Mouse (Mus musculus): Measurements from ENCODE around the gene Mfsd11. TPM values are rescaled to one million over a fixed set of nuclear protein-coding genes. Genes with fewer than 3 reads are reported as not detected.
"Not testable (repeated sequence)": the region's sequence is repeated elsewhere in the genome, so short reads cannot be mapped to it uniquely, and the experiment has no call there.

The Mfsd11 gene
- polyA plus RNA-seq, 1 experiment, result 36.7 TPM

- DNase-seq (ENCODE audit: low read depth), result no peak
These were observed 29.2 kb downstream of the Mfsd11 start for GRCm38 (mm10) chr11:116881440-116881839.

GRCm38 (mm10) chr11:116882446-116882845, 30.2 kb downstream of the Mfsd11 start:
- DNase-seq (ENCODE audit: low read depth), result no peak

GRCm38 (mm10) chr11:116884061-116884460, 31.8 kb downstream of the Mfsd11 start:
- DNase-seq (ENCODE audit: low read depth), result no peak

- DNase-seq (ENCODE audit: low read depth), result no peak
These were observed 33.3 kb downstream of the Mfsd11 start for GRCm38 (mm10) chr11:116885275-116886151.

GRCm38 (mm10) chr11:116887136-116887535, 34.9 kb downstream of the Mfsd11 start:
- DNase-seq (ENCODE audit: low read depth), result no peak

- no peak for DNase-seq (ENCODE audit: low read depth)
These were observed 41.5 kb downstream of the Mfsd11 start for GRCm38 (mm10) chr11:116893532-116894442.

GRCm38 (mm10) chr11:116895402-116895801, 43.2 kb downstream of the Mfsd11 start:
- no peak for DNase-seq (ENCODE audit: low read depth)

- DNase-seq (ENCODE audit: low read depth), result no peak
These were observed 47.0 kb downstream of the Mfsd11 start for GRCm38 (mm10) chr11:116899247-116899646.

- DNase-seq (ENCODE audit: low read depth), result not testable (repeated sequence)
These were observed 50.3 kb downstream of the Mfsd11 start for GRCm38 (mm10) chr11:116902588-116902987.

- DNase-seq (ENCODE audit: low read depth), result no peak
These were observed 53.7 kb downstream of the Mfsd11 start for GRCm38 (mm10) chr11:116905741-116906456.

GRCm38 (mm10) chr11:116913573-116913972, 61.3 kb downstream of the Mfsd11 start:
- no peak for DNase-seq (ENCODE audit: low read depth)

- DNase-seq (ENCODE audit: low read depth), result no peak
These were observed 62.1 kb downstream of the Mfsd11 start for GRCm38 (mm10) chr11:116914267-116914885.

GRCm38 (mm10) chr11:116915241-116915640, 63.0 kb downstream of the Mfsd11 start:
- DNase-seq (ENCODE audit: low read depth), result no peak

- no peak for DNase-seq (ENCODE audit: low read depth)
These were observed 65.1 kb downstream of the Mfsd11 start for GRCm38 (mm10) chr11:116917361-116917760.

GRCm38 (mm10) chr11:116918323-116919185, 66.3 kb downstream of the Mfsd11 start, which contains the start of gene Mgat5b:
Gene Mgat5b, plus strand, starts transcription at chr11:116918863.
- DNase-seq (ENCODE audit: low read depth), result no peak

- no peak for DNase-seq (ENCODE audit: low read depth)
These were observed 67.2 kb downstream of the Mfsd11 start for GRCm38 (mm10) chr11:116919186-116920020.

GRCm38 (mm10) chr11:116920746-116921145, 68.5 kb downstream of the Mfsd11 start:
- DNase-seq (ENCODE audit: low read depth), result no peak

GRCm38 (mm10) chr11:116922058-116922457, 69.8 kb downstream of the Mfsd11 start:
- DNase-seq (ENCODE audit: low read depth), result no peak

Data from gonadal fat pad, adult 2 months (tissue).